Mouse (Mus musculus): ENCODE results near the gene Asb15.

GRCm38 (mm10) chr6:24602351-24602750 lies 74.4 kb downstream of the Asb15 start:
- TF ChIP-seq POLR2A (IDR thresholded peaks at IDR 0.05; ENCODE audit: insufficient read depth, low read depth, low read length) (no peak), CTCF (IDR thresholded peaks at IDR 0.05; ENCODE audit: insufficient read depth, low read depth, low read length) (no peak)
